Mouse (Mus musculus) kidney, adult 18-20 months (tissue): ENCODE results near the gene Sept9.
A peak's percentile ranks its signal among the peaks of the same experiment; 100 is the strongest.

Experiments
- DNase-seq: peaks from one replicate; pipeline ENCODE4 v3.0.0; 2021

The Sept9 gene

GRCm38 (mm10) chr11:117176900-117177299, 22.6 kb upstream of the Sept9 start:
- no peak for DNase-seq

- DNase-seq: peak; percentile 94
These were observed 22.0 kb upstream of the Sept9 start for GRCm38 (mm10) chr11:117177303-117177979.

GRCm38 (mm10) chr11:117179902-117180301, 19.6 kb upstream of the Sept9 start:
- no peak for DNase-seq

GRCm38 (mm10) chr11:117182808-117183207, 16.7 kb upstream of the Sept9 start:
- no peak for DNase-seq

- no peak for DNase-seq
These were observed 16.2 kb upstream of the Sept9 start for GRCm38 (mm10) chr11:117183299-117183698.

GRCm38 (mm10) chr11:117183841-117184240, 15.6 kb upstream of the Sept9 start:
- DNase-seq: no peak

- peak; percentile 28 for DNase-seq
These were observed 14.2 kb upstream of the Sept9 start for GRCm38 (mm10) chr11:117185076-117185933.

GRCm38 (mm10) chr11:117191524-117191923, 7.9 kb upstream of the Sept9 start:
- DNase-seq: no peak

- DNase-seq: no peak
These were observed 5.0 kb upstream of the Sept9 start for GRCm38 (mm10) chr11:117194475-117194937.

GRCm38 (mm10) chr11:117195616-117196015, 3.8 kb upstream of the Sept9 start:
- no peak for DNase-seq

GRCm38 (mm10) chr11:117196681-117197080, 2.8 kb upstream of the Sept9 start:
- DNase-seq: no peak

- DNase-seq: no peak
These were observed 1.3 kb upstream of the Sept9 start for GRCm38 (mm10) chr11:117198122-117198521.

GRCm38 (mm10) chr11:117201846-117202245, 2.4 kb downstream of the Sept9 start:
- DNase-seq: no peak

- peak; percentile 66 for DNase-seq
These were observed 5.1 kb downstream of the Sept9 start for GRCm38 (mm10) chr11:117204606-117205005.

GRCm38 (mm10) chr11:117205042-117205441, 5.6 kb downstream of the Sept9 start:
- peak; percentile 59 for DNase-seq

GRCm38 (mm10) chr11:117205447-117205846, 6.0 kb downstream of the Sept9 start:
- DNase-seq: no peak

GRCm38 (mm10) chr11:117207436-117207835, 8.0 kb downstream of the Sept9 start:
- DNase-seq: no peak

GRCm38 (mm10) chr11:117208151-117208673, 8.8 kb downstream of the Sept9 start:
- DNase-seq: no peak

- no peak for DNase-seq
These were observed 17.3 kb downstream of the Sept9 start for GRCm38 (mm10) chr11:117216713-117217112.

- DNase-seq: no peak
These were observed 18.6 kb downstream of the Sept9 start for GRCm38 (mm10) chr11:117218070-117218469.

GRCm38 (mm10) chr11:117218498-117218897, 19.0 kb downstream of the Sept9 start:
- no peak for DNase-seq

GRCm38 (mm10) chr11:117220777-117221176, 21.3 kb downstream of the Sept9 start:
- no peak for DNase-seq

- DNase-seq: no peak
These were observed 21.7 kb downstream of the Sept9 start for GRCm38 (mm10) chr11:117221182-117221581.

GRCm38 (mm10) chr11:117222899-117223298, 23.4 kb downstream of the Sept9 start:
- no peak for DNase-seq
